Mouse (Mus musculus) kidney, postnatal 14 days (tissue): ENCODE data around the gene Als2cl.

Experiments used
- DNase-seq: peaks from one replicate; pipeline ENCODE4 v3.0.0; 2022; ENCODE audit warnings: mixed read lengths

Gene Als2cl

GRCm38 (mm10) chr9:110880772-110881171, 1.1 kb downstream of the Als2cl start:
- DNase-seq, result peak; percentile 58

DNA sequence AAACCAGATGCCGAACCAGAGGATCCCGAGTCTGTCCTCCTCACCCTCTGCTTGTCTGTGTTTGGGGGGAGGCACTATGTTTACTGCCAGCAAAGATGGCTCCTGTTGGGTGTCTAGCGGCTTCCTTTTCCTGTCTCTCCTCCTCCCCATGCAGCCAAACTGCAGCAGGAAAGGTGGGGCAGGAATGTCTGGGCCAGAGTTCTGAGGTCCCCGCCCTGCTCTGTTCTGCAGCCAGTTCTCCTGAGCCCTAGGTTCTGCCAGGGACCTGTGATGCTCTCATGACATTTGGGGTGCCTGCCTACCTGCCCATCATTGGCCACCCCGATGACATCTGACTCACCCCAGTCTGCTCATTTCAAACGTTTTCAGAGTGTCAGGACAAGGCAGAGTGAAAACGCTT, 2.3 kb downstream of the Als2cl start:
- peak; percentile 69 for DNase-seq

DNA sequence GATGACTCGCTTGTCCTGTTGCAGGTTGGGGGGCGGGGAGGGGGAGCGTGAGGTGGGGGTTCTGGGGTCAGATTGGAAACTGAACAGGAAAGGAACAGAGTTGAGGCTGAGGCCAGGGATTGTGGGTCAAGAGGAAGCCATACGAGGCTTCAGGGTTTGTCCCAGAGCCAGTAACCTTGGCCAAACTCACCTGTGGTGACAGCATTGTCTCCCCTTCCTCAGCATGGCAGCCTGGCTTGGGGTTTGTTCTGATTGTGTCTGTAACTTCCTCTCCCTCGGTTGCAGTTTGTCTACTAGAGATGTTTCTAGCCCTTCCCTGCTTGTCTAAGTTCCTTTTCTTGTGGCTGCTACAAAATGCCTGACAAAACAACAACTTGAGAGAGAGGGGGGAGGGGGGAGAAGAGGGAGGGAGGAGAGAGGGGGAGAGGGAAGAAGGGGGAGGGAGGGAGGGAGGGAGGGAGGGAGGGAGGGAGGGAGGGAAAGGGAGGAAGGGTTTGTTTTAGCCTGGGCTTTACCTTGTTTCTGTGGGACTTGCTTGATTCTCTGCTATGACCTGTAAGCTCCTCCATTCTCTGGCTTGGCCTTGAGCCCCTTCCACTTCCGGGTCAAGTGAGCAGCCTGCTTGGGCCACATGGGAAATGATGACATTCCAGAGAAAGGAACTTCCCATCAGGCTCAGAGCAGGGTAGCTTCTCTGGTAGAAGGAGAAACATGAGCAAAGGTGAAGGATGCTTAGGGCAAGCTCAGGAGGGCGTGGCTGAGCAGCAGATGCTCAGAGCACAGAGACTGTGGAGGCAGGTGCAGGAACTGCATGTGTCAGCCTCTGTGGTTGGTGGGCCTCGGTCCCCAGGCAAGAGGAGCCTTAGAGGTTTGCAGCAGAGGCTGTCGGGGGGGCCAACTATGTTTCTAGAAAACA, 8.0 kb downstream of the Als2cl start:
- DNase-seq, result no peak

DNA sequence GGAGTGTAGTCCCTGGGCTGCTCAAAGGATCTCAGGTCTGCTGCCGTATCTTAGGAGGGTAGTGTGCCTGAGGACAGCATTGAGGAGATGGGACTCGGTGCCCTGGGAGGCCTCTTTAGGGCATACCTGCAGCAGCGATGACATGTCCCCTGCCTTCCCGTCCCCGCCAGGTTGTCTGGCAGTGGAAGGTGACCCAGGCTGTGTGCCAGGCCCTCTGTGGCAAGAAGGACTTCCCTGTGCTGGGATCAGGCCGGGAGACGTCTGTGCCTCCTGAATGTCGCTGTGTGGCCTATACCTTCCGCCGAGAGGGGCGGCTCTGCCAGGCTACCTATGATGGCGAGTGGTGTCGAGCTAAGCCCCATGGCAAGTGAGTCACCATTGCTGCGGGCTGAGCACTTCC, 9.3 kb downstream of the Als2cl start:
- no peak for DNase-seq

DNA sequence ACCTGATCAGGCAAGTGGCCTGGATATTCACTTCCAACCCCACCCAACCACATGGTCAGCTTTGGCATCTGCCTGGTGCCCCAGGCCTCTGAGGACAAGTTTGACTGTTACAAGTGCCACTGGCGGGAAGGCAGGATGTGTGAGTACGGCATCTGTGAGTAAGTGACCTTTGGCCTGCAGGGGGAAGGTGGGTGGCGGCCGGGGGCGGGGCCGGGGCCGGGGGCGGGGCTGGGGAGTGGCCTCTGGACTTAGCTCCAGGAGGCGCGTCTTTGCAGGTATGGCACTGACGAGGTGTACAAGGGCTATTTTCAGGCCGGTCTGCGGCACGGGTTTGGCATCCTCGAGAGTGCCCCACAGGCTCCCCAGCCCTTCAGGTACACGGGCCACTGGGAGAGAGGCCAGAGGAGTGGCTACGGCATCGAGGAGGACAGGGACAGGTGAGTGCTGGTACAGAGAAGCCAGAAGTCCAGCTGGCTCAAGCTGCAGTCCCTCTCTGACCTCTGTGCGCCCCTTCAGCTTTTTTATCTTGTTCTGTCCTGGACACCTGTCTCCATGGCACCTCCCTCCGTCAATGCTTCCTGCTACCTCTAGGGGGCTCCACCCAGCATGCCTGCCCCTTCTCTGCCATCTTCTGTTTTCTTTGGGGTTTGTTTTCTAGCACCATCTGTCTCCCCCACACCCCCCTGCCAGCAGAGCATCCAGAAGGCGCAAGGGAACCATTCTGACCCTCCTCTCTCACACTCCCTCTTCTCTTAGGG, 10.5 kb downstream of the Als2cl start:
- peak; percentile 63 for DNase-seq

GRCm38 (mm10) chr9:110891077-110891828, 11.6 kb downstream of the Als2cl start:
- peak; percentile 68 for DNase-seq

- DNase-seq, result no peak
Observed at GRCm38 (mm10) chr9:110892552-110892951, 12.9 kb downstream of the Als2cl start.

- DNase-seq, result no peak
Observed at GRCm38 (mm10) chr9:110893429-110893828, 13.8 kb downstream of the Als2cl start.

GRCm38 (mm10) chr9:110895507-110895906, 15.8 kb downstream of the Als2cl start:
- DNase-seq, result no peak

GRCm38 (mm10) chr9:110895994-110896393, 16.3 kb downstream of the Als2cl start:
- DNase-seq, result no peak

GRCm38 (mm10) chr9:110896595-110896994, 16.9 kb downstream of the Als2cl start:
- no peak for DNase-seq

GRCm38 (mm10) chr9:110899451-110900008, 19.9 kb downstream of the Als2cl start:
- no peak for DNase-seq

- no peak for DNase-seq
Observed at GRCm38 (mm10) chr9:110901204-110901603, 21.5 kb downstream of the Als2cl start.

DNA sequence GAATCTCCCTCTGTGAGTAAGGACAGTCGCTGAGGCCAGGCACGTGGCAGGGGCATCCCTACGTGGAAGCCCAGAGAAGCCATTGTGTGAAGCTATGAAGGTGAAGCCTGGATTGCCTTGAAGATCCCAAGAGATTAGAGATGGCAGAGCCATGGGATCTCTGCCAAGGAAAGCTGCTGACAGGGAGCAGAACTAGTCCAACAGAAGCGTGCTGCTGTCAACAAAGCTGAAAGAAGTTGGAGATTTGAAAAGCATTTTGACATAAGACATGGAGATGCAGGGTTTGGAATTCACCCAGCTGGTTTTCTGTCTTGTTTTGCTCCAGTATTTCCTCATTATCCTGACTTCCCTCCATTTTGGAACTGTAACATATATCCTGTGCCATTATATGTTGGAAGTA, 22.6 kb downstream of the Als2cl start:
- DNase-seq, result no peak

- DNase-seq, result no peak
Observed at GRCm38 (mm10) chr9:110907201-110907837, 27.6 kb downstream of the Als2cl start.

GRCm38 (mm10) chr9:110907838-110908630, 28.4 kb downstream of the Als2cl start:
- DNase-seq, result no peak

GRCm38 (mm10) chr9:110908631-110909016, 29.0 kb downstream of the Als2cl start:
- no peak for DNase-seq

GRCm38 (mm10) chr9:110909371-110909967, 29.8 kb downstream of the Als2cl start:
- DNase-seq, result no peak

GRCm38 (mm10) chr9:110914631-110915236, 35.1 kb downstream of the Als2cl start:
- no peak for DNase-seq

DNA sequence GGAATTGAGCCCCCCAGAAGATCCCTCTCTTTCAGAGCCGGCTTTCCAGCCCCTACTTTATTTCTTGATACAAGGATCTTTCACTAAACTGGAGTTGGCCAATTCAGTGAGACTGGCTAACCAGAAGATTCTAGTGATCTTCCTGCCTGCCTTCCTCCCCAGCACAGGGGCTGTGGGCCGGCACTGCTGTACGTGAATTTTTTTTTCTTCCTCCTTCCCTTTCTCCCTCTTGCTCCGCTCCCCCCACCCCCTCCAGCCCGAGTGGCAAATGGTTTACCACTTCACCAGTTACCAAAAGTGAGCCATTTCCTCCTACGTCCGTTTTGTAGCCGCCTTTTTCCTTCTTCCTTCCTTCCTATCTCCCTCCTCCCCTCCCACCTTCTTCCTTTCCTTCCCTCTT, 35.8 kb downstream of the Als2cl start:
- no peak for DNase-seq

DNA sequence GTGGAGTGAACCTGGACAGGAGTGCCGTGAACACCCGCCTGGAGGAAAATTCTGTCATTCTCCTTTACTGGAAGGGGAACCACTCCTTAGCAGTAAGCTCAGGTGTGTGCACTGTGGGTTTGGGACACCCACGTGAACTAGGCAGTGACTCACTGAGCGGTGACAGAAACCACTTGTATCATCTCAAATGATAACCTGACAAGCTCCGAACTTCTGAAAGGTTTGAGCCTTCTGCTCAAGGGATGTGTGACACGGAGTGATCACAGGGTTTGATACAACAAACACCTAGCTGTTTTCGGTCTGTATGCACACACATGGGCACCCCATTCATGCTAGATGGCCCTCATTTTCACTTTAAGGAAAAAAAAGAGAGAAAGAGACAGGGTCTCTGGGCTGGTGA, 37.1 kb downstream of the Als2cl start, which contains the start of gene Fam240a:
TSS of gene Fam240a (minus strand) at position 76 of the 400 bp plus-strand sequence.
- no peak for DNase-seq
